Mouse (Mus musculus) cerebellum, postnatal 36 days (tissue): Measurements from ENCODE around the gene P2ry12.

Experiments
- DNase-seq, 2 experiments: peaks; one replicate each; pipeline ENCODE4 v3.0.0; 2021 to 2022; ENCODE audit warnings: mixed read lengths in 2 of 2

Gene P2ry12

GRCm38 (mm10) chr3:59262704-59263103 is at the start of gene P2ry12:
Gene P2ry12, minus strand, starts transcription at chr3:59262871.
- no peak for DNase-seq

- DNase-seq, result no peak
These were observed 42.8 kb upstream of the P2ry12 start for GRCm38 (mm10) chr3:59305518-59305917.

- no peak for DNase-seq
These were observed 42.3 kb upstream of the P2ry12 start for GRCm38 (mm10) chr3:59304944-59305343.

- DNase-seq, result no peak
These were observed 35.0 kb upstream of the P2ry12 start for GRCm38 (mm10) chr3:59297653-59298052.

- no peak for DNase-seq
These were observed 34.0 kb upstream of the P2ry12 start for GRCm38 (mm10) chr3:59296563-59297130.

DNA sequence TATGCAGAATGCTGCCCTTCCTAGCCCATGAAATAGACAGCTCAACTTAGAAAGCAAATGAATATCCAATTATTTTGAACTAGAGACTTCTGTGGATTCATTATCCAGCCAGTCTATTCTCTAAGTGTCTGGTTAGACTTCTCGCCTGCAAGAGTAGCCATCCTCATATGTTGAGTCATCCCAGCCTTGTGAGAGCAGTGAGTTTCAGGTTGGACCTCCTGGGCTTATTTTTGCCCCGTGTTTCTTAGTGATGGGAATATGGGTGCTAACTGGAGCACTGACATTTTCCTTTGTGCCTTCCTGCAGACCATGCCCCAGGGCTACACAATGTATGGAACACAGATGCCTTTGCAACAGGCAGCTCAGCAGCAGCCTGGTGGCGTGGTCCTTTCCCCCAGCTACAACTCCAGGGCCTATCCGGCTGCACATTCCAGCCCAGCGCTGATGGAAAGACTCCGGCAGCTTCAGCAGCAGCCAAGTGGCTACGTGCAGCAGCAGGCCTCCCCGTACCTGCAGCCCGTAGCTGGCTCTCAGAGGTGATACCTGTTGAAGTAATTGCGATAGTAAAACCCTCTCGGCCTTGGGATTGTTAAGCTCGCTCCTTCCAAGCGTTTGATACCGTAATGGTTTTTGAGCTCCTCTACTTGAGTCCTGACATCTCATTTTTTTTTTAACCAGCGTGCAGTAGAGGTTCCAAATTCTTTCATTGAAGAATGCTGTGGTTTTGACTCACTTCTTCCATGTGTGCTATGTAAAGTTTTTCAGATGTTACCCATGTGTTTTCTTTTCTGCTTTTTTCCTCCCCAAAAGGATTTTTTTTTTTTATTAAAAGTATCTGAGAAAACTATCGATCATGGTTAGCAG is 33.3 kb upstream of the P2ry12 start:
- no peak for DNase-seq

DNA sequence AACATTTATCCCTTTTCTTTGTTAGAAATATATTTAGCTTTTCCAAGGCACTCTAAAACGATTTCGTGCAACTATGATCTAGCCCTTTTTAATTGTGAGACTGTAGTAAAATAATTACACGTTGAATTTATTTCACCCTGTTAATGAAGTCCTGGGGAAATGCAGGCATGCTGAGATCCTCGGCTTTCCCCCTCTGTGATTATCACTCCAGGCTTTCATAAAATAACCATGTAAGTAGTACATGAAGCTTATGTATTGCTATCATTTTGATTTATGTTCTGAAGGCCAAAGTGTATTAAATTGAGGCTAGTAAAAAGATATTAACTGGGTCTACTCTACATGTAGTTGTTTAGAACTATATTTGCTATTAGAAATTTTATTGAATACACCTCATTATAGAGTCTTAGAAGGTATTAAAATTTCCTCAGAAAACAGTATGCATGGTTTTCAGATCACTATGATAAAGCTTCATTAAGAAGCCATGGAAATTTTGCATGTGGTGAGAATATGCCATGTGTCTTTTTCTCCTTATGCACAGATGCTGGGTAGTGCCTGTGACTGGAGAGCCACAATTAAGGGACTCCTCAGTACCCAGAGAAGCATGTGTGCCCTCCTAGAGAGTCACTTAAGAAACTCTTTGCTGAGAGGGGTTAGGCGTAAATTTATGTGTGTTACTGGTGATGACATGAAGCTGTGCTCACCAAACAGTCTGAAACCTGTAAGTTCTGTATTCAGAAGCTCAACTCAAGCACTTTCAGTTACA is 30.9 kb upstream of the P2ry12 start:
- DNase-seq, result no peak

- no peak for DNase-seq
These were observed 27.9 kb upstream of the P2ry12 start for GRCm38 (mm10) chr3:59290551-59290950.

DNA sequence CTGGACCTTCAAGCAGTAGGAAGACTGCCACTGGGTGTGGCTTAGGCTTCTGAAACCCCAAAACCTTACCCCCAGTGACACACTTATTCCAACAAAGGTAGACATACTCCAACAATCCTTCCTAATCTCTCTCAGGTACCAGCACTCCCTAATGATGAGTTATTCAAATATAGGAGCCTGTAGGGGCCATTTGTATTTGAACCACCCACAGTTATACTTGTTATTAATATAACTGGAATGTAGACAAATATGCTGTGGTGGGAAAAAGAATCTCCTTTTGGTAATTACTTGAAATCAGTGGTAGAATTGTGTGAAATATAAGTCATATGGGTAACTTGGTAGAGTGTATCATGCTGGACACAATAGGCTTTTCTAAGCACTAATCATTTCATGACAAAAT is 15.9 kb upstream of the P2ry12 start:
- DNase-seq, result no peak

- no peak for DNase-seq
These were observed 15.5 kb upstream of the P2ry12 start for GRCm38 (mm10) chr3:59278254-59278533.

GRCm38 (mm10) chr3:59277502-59278253 is 15.0 kb upstream of the P2ry12 start:
- no peak for DNase-seq

GRCm38 (mm10) chr3:59270811-59271210 is 8.1 kb upstream of the P2ry12 start:
- DNase-seq, result peak; percentile 26 to 34

GRCm38 (mm10) chr3:59263988-59264387 is 1.3 kb upstream of the P2ry12 start:
- no peak for DNase-seq

DNA sequence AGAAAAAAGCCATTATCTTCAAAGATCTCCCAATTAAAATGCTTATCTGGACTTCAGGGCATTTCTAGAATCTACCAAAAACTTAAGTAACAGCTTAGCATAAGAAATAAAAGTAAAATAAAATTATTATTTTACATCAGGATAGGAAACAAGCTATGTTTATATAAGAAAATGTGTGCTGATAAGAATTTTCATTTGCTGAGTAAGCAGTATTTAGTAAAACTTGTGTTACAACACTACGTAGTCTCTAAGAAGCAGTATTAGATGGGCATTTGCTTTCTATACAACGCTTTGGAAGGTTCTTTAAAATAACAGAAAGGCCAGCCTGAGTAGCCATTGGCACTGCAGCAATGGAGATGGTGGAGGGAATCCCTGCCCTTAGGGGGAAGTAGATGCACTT is 746 bp upstream of the P2ry12 start:
- no peak for DNase-seq

GRCm38 (mm10) chr3:59261709-59262472 is 780 bp downstream of the P2ry12 start:
- no peak for DNase-seq

- DNase-seq, result no peak
These were observed 1.9 kb downstream of the P2ry12 start for GRCm38 (mm10) chr3:59260745-59261144.

DNA sequence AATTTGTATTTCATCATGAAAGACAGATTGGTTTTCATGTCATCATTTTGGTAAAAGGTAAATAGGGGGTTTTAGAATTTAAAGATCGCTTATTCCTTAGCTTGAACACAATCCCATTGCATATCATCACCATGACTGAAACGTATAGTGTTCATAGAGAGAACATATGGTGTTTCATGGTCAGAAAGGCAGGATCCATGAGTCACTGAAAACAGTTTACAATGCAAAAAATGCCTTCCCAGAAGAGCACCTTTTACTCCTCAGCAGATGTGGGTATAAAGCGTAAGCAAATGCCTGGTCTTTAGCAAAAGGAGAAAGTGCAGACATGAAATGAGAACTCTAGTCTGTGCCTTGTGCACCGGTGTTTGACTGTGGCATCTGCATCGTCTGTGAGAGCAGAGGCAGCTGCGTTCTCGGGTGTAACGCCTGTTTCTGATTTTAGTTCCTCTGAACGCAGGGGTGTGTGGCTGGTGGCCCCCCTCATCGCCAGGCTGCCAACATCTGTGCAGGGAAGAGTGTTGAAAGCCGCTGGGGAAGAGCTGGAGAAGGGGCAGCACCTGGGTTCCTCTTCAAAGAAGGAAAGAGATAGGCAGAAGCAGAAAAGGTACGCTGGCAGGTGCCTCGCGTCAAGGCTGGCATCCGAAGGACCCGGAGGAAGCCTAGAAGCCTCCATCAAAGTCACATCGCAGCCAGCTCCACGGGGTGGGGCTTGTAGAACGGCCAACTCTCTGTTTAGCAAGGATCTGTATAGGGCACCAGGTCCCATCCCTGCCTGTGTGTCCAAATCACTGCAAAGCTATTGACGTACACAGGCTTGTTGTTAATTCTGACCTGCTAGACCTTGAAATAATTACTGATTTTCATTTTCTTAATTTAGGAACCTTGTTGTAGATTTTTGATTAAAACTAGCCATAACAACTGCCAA is 4.7 kb downstream of the P2ry12 start:
- peak in 1 of 2 experiments; percentile 21 for DNase-seq

DNA sequence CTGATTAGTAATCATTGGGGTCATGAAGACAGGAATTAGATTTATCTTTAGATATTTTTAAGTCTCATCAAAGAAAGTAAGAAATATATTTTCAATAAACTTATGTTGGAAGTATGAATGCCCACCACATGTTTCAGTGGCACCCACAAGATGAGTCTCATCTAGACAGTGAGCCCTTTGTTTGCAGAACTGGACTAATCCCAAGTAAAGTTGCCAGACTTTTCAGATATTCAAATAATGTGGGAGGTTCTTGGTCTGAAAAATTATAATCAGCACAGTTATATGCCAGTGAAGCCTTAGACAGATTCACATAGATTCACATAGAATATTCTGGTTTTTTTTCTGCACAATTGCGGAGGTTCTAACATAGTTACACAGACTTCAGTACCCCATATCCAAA is 12.2 kb downstream of the P2ry12 start:
- no peak for DNase-seq

GRCm38 (mm10) chr3:59248031-59248430 is 14.6 kb downstream of the P2ry12 start:
- no peak for DNase-seq

DNA sequence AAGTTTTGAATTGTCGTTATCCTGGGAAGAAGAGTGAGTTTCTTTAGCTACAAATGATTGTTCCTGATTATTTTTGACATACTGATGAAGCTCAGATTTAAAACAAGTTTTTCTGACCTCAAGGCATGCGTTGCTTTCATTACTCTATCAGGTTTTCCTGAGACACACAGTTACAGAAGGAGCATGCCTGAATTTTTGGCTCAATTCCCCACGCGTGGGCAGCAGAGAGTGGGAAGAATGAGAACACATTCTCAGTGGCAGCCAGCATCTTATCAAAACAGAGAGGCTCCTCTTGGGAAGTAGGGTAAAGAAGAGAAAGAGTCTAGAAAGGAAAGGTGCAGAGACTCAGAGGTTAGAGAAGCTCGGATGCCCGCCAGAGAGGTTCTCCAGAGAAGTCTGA is 19.3 kb downstream of the P2ry12 start:
- DNase-seq, result peak; percentile 49 to 60

GRCm38 (mm10) chr3:59234878-59235277 is 27.8 kb downstream of the P2ry12 start:
- no peak for DNase-seq
